Mouse (Mus musculus): ENCODE measurements at regions not wholly inside any gene's neighbourhood (a gene's known extent, or its start where the extent isn't known, plus 50 kb on each side); places are given as distances from the start of the nearest gene placed in this dataset.

DNA sequence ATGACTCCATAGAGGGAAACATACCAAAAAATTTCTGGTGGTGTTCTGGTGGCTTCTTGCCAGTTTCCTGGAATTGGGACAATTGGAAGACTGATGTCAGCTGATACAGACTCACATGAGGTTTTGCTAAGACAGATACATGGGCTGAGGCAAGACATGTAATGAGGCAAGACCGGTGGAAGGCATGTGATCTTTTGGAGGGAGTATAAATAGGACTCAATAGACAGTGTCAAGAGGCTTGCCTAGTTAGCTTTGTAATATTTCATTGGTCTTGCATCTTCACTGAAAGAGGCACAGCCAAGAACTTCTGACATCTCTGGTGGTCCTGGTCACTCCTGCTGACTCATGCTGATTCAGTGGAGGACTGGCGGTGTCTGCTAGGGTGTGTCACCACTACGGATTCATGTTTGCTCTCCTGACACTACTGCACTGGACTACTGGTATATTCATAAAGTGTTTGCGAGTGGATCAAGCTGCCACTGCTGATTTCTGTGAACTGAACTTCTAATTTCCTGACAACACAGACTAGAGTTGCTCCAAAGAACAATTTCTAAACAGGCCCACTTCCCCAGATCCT, 697.7 kb upstream of the 4930444P10Rik start:
- TF ChIP-seq POLR2A (IDR thresholded peaks at IDR 0.05; ENCODE audit: low read depth, low read length), result no peak
- no peak for TF ChIP-seq CTCF (IDR thresholded peaks at IDR 0.05; ENCODE audit: borderline replicate concordance, insufficient read depth, low read length)
